Mouse (Mus musculus): ENCODE results near the gene Gas7. TPM values are rescaled to one million over a fixed set of nuclear protein-coding genes. Genes with fewer than 3 reads are reported as not detected.
A peak's percentile ranks its signal among the peaks of the same experiment; 100 is the strongest.

Gene Gas7
- polyA plus RNA-seq, 1 experiment from 2014 or later = 2.7 TPM

DNA sequence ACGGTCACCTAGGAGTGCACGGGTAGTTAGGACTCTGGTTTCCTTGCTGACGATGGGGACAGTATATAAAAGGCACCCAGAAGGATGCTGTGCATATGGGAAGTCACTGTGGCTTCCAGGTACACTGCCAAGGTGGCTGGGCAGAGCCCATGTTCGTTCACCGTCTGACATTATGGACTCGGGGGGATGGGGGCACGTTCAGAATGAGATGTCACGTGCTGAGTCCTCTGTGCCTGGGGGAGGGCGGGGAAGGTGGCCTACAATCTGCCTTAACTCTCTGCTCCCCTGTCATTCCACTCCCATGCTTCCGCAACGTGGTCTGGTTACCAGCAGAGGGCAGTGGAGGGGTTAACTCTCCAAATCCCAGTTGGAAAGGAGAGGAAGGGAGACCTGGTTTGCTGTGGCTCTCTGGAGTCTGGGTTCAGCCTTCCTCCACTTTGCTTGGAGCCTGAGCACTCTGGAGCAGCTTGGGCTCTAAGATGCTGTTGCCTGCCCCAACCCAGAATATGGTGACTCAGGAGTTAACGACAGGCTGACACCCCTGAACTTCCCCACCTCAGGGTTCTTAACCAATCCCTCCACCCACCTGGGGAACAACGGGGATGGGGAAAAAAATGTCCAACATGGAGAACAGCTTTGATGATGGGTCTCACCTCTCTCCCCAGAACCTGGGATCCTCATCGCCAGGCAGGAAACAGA, 197.1 kb downstream of the Gas7 start:
- no peak for DNase-seq
- Histone ChIP-seq H3K4me1 (ENCODE audit: insufficient read depth) (no peaks in the 10 kb centered on the region), H3K9ac (replicated peaks) (no peak overlapping the region), H3K9me3 (ENCODE audit: low read length) (no peaks in the 10 kb centered on the region), H3K4me2 (ENCODE audit: low read depth, low read length) (no peak overlapping the region), H3K36me3 (replicated peaks; ENCODE audit: insufficient read depth, low read length) (no peaks in the 10 kb centered on the region), H3K4me3 (ENCODE audit: low read depth, low read length) (no peak overlapping the region), H3K27ac (ENCODE audit: low read depth) (no peak overlapping the region), H3K27me3 (ENCODE audit: insufficient read depth, low read length) (no peaks in the 10 kb centered on the region)
- ATAC-seq = no peak
- TF ChIP-seq CTCF (IDR thresholded peaks at IDR 0.05; ENCODE audit: low read depth) = peak; percentile 60
- TF ChIP-seq EP300 (IDR thresholded peaks at IDR 0.05; ENCODE audit: low read depth) = no peak
- WGBS (ENCODE audit: insufficient replicate concordance) = 22% methylated on average over 14 of the region's 14 CpGs

DNA sequence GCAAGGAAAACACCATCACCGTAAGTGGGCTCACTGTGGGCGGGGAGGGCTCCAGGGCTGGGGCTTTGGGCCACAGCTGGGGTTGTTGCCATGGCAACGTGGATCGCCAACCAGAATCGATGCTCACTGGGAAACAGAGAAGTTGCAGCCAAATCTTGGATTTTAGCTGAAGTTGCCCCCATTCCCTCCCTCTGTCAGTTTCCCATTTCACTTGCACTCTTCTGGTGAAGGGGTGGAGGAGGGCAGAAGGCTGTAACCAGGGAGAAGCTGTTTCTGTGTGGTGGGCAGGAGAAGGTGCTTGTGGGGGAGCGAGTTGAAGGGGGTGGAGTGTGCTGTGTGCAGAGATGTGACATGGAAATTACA, 197.6 kb downstream of the Gas7 start:
- H3K4me1 ChIP-seq (ENCODE audit: insufficient read depth) = no peaks in the 10 kb centered on the region
- no peak overlapping the region for H3K27ac ChIP-seq (ENCODE audit: low read depth)
- ATAC-seq (no peak), DNase-seq (no peak)
- no peaks in the 10 kb centered on the region for H3K9me3 ChIP-seq (ENCODE audit: low read length)
- H3K4me3 ChIP-seq (ENCODE audit: low read depth, low read length) = no peak overlapping the region
- H3K36me3 ChIP-seq (replicated peaks; ENCODE audit: insufficient read depth, low read length) = no peaks in the 10 kb centered on the region
- WGBS (ENCODE audit: insufficient replicate concordance) = 47% methylated on average over 6 of the region's 6 CpGs
- no peak overlapping the region for H3K4me2 ChIP-seq (ENCODE audit: low read depth, low read length)
- no peak overlapping the region for H3K9ac ChIP-seq (replicated peaks)
- H3K27me3 ChIP-seq (ENCODE audit: insufficient read depth, low read length) = no peaks in the 10 kb centered on the region
- TF ChIP-seq EP300 (IDR thresholded peaks at IDR 0.05; ENCODE audit: low read depth) (no peak), CTCF (IDR thresholded peaks at IDR 0.05; ENCODE audit: low read depth) (no peak)

- no peaks in the 10 kb centered on the region for H3K36me3 ChIP-seq (replicated peaks; ENCODE audit: insufficient read depth, low read length)
- H3K27me3 ChIP-seq (ENCODE audit: insufficient read depth, low read length) = no peaks in the 10 kb centered on the region
- no peak overlapping the region for H3K4me2 ChIP-seq (ENCODE audit: low read depth, low read length)
- no peaks in the 10 kb centered on the region for H3K9me3 ChIP-seq (ENCODE audit: low read length)
- H3K9ac ChIP-seq (replicated peaks) = no peak overlapping the region
- H3K4me3 ChIP-seq (ENCODE audit: low read depth, low read length) = no peak overlapping the region
- 74% methylated on average over 9 of the region's 9 CpGs for WGBS (ENCODE audit: insufficient replicate concordance)
- TF ChIP-seq CTCF (IDR thresholded peaks at IDR 0.05; ENCODE audit: low read depth) (no peak), EP300 (IDR thresholded peaks at IDR 0.05; ENCODE audit: low read depth) (no peak)
- ATAC-seq (no peak), DNase-seq (no peak)
- H3K27ac ChIP-seq (ENCODE audit: low read depth) = no peak overlapping the region
- no peaks in the 10 kb centered on the region for H3K4me1 ChIP-seq (ENCODE audit: insufficient read depth)
These were observed 198.4 kb downstream of the Gas7 start for GRCm38 (mm10) chr11:67653521-67654090.

DNA sequence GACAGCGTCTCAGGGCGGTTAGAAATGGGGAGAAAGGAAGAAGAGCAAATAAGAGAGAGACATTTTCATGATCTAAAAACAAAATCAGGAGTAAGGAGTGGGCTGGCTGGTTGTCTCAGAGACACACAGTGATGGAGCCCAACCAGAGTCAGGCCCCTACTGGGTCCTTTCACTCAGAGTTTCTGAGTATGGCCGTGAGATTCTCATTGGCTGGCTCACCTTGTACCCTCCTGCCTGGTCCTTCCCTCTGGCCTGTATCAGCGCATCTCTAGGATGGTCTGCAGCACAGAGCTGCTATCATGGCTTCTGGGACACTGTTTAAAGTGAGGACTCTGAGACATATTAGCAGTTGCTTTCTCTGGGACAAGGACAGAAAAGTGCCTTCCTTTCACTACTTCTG, 199.3 kb downstream of the Gas7 start:
- no peak for DNase-seq
- WGBS (ENCODE audit: insufficient replicate concordance) = 81% methylated on average over 4 of the region's 4 CpGs
- Histone ChIP-seq H3K4me2 (ENCODE audit: low read depth, low read length) (no peak overlapping the region), H3K9me3 (ENCODE audit: low read length) (no peaks in the 10 kb centered on the region), H3K27me3 (ENCODE audit: insufficient read depth, low read length) (no peaks in the 10 kb centered on the region), H3K36me3 (replicated peaks; ENCODE audit: insufficient read depth, low read length) (no peaks in the 10 kb centered on the region), H3K9ac (replicated peaks) (no peak overlapping the region), H3K4me1 (ENCODE audit: insufficient read depth) (no peaks in the 10 kb centered on the region), H3K27ac (ENCODE audit: low read depth) (no peak overlapping the region), H3K4me3 (ENCODE audit: low read depth, low read length) (no peak overlapping the region)
- TF ChIP-seq CTCF (IDR thresholded peaks at IDR 0.05; ENCODE audit: low read depth) (no peak), EP300 (IDR thresholded peaks at IDR 0.05; ENCODE audit: low read depth) (no peak)
- ATAC-seq = no peak

GRCm38 (mm10) chr11:67655236-67655959, 200.2 kb downstream of the Gas7 start:
- Histone ChIP-seq H3K36me3 (replicated peaks; ENCODE audit: insufficient read depth, low read length) (no peaks in the 10 kb centered on the region), H3K4me1 (ENCODE audit: insufficient read depth) (no peaks in the 10 kb centered on the region), H3K27ac (ENCODE audit: low read depth) (no peak overlapping the region), H3K9ac (replicated peaks) (no peak overlapping the region), H3K4me2 (ENCODE audit: low read depth, low read length) (no peak overlapping the region), H3K4me3 (ENCODE audit: low read depth, low read length) (no peak overlapping the region), H3K27me3 (ENCODE audit: insufficient read depth, low read length) (no peaks in the 10 kb centered on the region), H3K9me3 (ENCODE audit: low read length) (no peaks in the 10 kb centered on the region)
- DNase-seq = no peak
- no peak for ATAC-seq
- WGBS (ENCODE audit: insufficient replicate concordance) = 67% methylated on average over 17 of the region's 17 CpGs
- TF ChIP-seq EP300 (IDR thresholded peaks at IDR 0.05; ENCODE audit: low read depth) = no peak
- no peak for TF ChIP-seq CTCF (IDR thresholded peaks at IDR 0.05; ENCODE audit: low read depth)

DNA sequence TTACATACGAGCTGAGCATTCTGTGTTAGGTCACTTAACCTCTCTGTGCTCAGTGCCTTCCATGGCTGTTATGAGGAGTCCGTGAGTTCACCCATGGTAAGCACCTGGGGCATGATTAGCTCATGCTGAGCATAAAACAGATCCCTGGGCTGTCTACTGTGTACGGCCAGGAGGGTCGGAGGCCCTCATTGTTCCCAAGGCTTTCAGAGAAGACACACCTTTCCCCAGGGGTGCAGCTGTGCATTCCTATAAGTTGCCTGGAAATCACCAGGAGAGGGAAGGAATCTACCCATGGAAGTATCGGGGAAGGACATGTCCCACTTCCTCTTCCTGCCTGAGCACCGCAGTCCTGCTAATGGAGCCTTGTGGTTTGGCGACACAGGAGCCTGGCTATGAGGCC, 201.1 kb downstream of the Gas7 start:
- TF ChIP-seq EP300 (IDR thresholded peaks at IDR 0.05; ENCODE audit: low read depth) (no peak), CTCF (IDR thresholded peaks at IDR 0.05; ENCODE audit: low read depth) (no peak)
- no peaks in the 10 kb centered on the region for H3K4me1 ChIP-seq (ENCODE audit: insufficient read depth)
- H3K4me3 ChIP-seq (ENCODE audit: low read depth, low read length) = no peak overlapping the region
- H3K9me3 ChIP-seq (ENCODE audit: low read length) = no peaks in the 10 kb centered on the region
- ATAC-seq (no peak), DNase-seq (no peak)
- H3K27me3 ChIP-seq (ENCODE audit: insufficient read depth, low read length) = no peaks in the 10 kb centered on the region
- no peak overlapping the region for H3K4me2 ChIP-seq (ENCODE audit: low read depth, low read length)
- H3K36me3 ChIP-seq (replicated peaks; ENCODE audit: insufficient read depth, low read length) = no peaks in the 10 kb centered on the region
- 56% methylated on average over 7 of the region's 7 CpGs for WGBS (ENCODE audit: insufficient replicate concordance)
- H3K27ac ChIP-seq (ENCODE audit: low read depth) = no peak overlapping the region
- H3K9ac ChIP-seq (replicated peaks) = no peak overlapping the region
